Mouse (Mus musculus) ES-Bruce4 (cell line): ENCODE measurements at regions not wholly inside any gene's neighbourhood (a gene's known extent, or its start where the extent isn't known, plus 50 kb on each side); places are given as distances from the start of the nearest gene placed in this dataset.

Experiments
- H3K27ac ChIP-seq: 2 replicates; pipeline ENCODE4 v1.5.1; 2012; ENCODE audit warnings: low read length, inconsistent platforms; ENCODE audit not compliant: insufficient read depth
- H3K27me3 ChIP-seq: 2 replicates; pipeline ENCODE4 v1.6.1; 2012; ENCODE audit warnings: mild to moderate bottlenecking, low read length, inconsistent platforms; ENCODE audit not compliant: control insufficient read depth, poor library complexity, insufficient read depth, severe bottlenecking
- H3K36me3 ChIP-seq: 2 replicates; pipeline ENCODE4 v1.6.1; 2012; ENCODE audit warnings: inconsistent platforms, mild to moderate bottlenecking, low read length, moderate library complexity; ENCODE audit not compliant: control insufficient read depth, poor library complexity, insufficient read depth, severe bottlenecking
- H3K4me1 ChIP-seq: one replicate; pipeline ENCODE4 v1.8.1; 2011; ENCODE audit warnings: low read length; ENCODE audit not compliant: control insufficient read depth, insufficient read depth
- H3K4me3 ChIP-seq: 2 replicates; pipeline ENCODE4 v1.5.1; 2011; ENCODE audit warnings: low read depth, mild to moderate bottlenecking, low read length
- H3K9ac ChIP-seq: 2 replicates; pipeline ENCODE4 v1.6.1; 2012; ENCODE audit warnings: low read depth, mild to moderate bottlenecking, inconsistent platforms; ENCODE audit not compliant: poor library complexity, severe bottlenecking
- H3K9me3 ChIP-seq: replicated peaks from 2 replicates; pipeline ENCODE4 v1.6.1; 2012; ENCODE audit warnings: mild to moderate bottlenecking, low read length, inconsistent platforms; ENCODE audit not compliant: control insufficient read depth, poor library complexity, insufficient read depth, severe bottlenecking
- CTCF ChIP-seq: IDR thresholded peaks from one replicate; pipeline ENCODE4 v1.8.1; 2011; ENCODE audit warnings: low read depth, low read length
- EP300 ChIP-seq: IDR thresholded peaks from 2 replicates; pipeline ENCODE4 v1.6.1; 2011; ENCODE audit warnings: low read depth, low read length; ENCODE audit not compliant: insufficient read depth
- POLR2A ChIP-seq: IDR thresholded peaks from one replicate; pipeline ENCODE4 v1.8.1; 2011; ENCODE audit warnings: low read length; ENCODE audit not compliant: insufficient read depth

GRCm38 (mm10) chr9:32899801-32900200 is 263.8 kb downstream of the Ets1 start:
- TF ChIP-seq CTCF: no peak
- TF ChIP-seq EP300: no peak
- TF ChIP-seq POLR2A: no peak
- H3K27ac ChIP-seq: no peak overlapping the region
- no peak overlapping the region for H3K9ac ChIP-seq
- H3K4me1 ChIP-seq: no peaks in the 10 kb centered on the region
- no peaks in the 10 kb centered on the region for H3K36me3 ChIP-seq
- 0 out of 2 replicates have a peak, but pooled peaks cover 3% of the 10 kb centered on the region for H3K9me3 ChIP-seq
- H3K27me3 ChIP-seq: no peaks in the 10 kb centered on the region
- H3K4me3 ChIP-seq: no peak overlapping the region

- no peaks in the 10 kb centered on the region for H3K27me3 ChIP-seq
- no peak overlapping the region for H3K4me3 ChIP-seq
- H3K36me3 ChIP-seq: no peaks in the 10 kb centered on the region
- TF ChIP-seq POLR2A (no peak), CTCF (no peak), EP300 (no peak)
- H3K27ac ChIP-seq: no peak overlapping the region
- H3K9ac ChIP-seq: no peak overlapping the region
- 0 out of 2 replicates have a peak, but pooled peaks cover 3% of the 10 kb centered on the region for H3K9me3 ChIP-seq
- H3K4me1 ChIP-seq: no peaks in the 10 kb centered on the region
These were observed 265.3 kb downstream of the Ets1 start for GRCm38 (mm10) chr9:32901287-32901686.

GRCm38 (mm10) chr9:32906233-32906872 is 270.3 kb downstream of the Ets1 start:
- Histone ChIP-seq H3K4me3 (no peak overlapping the region), H3K27ac (no peak overlapping the region), H3K4me1 (no peaks in the 10 kb centered on the region), H3K9me3 (no peaks in the 10 kb centered on the region), H3K9ac (no peak overlapping the region), H3K36me3 (no peaks in the 10 kb centered on the region), H3K27me3 (no peaks in the 10 kb centered on the region)
- TF ChIP-seq CTCF (no peak), POLR2A (no peak), EP300 (no peak)

GRCm38 (mm10) chr9:32910641-32911040 is 274.6 kb downstream of the Ets1 start:
- Histone ChIP-seq H3K9ac (no peak overlapping the region), H3K36me3 (no peaks in the 10 kb centered on the region)
- no peak for TF ChIP-seq EP300
- no peak for TF ChIP-seq POLR2A
- TF ChIP-seq CTCF: no peak

DNA sequence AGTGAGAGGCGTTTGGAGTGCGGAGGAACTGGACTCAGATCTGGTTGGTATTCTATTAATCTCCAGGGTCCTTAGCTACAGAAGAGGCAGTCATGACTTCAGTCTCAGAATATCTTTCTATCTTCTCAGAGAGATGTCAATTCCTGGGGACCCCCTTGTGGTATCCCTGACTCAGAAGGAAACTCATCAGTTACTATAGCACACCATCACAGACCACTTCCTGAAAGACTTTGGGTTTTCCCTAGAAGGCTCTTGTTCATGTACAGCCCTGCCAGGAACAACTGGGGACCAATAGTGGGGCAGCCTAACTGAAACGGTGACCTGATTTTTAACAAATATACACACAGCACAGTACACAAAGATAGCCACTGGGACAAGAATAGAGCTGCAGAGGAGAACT is 279.6 kb downstream of the Ets1 start:
- no peaks in the 10 kb centered on the region for H3K36me3 ChIP-seq
- no peaks in the 10 kb centered on the region for H3K27me3 ChIP-seq
- no peak for TF ChIP-seq POLR2A
- no peak for TF ChIP-seq CTCF
- no peak for TF ChIP-seq EP300
- H3K9ac ChIP-seq: no peak overlapping the region
- H3K27ac ChIP-seq: no peak overlapping the region
- no peaks in the 10 kb centered on the region for H3K9me3 ChIP-seq
- no peaks in the 10 kb centered on the region for H3K4me1 ChIP-seq
- no peak overlapping the region for H3K4me3 ChIP-seq

More at GRCm38 (mm10) chr9:32910641-32911040, 274.6 kb downstream of the Ets1 start:
- Histone ChIP-seq H3K9me3 (no peaks in the 10 kb centered on the region), H3K4me3 (no peak overlapping the region), H3K27me3 (no peaks in the 10 kb centered on the region), H3K4me1 (no peaks in the 10 kb centered on the region), H3K27ac (no peak overlapping the region)

- Histone ChIP-seq H3K27ac (no peak overlapping the region), H3K27me3 (no peaks in the 10 kb centered on the region), H3K9ac (no peak overlapping the region), H3K4me3 (no peak overlapping the region), H3K4me1 (no peaks in the 10 kb centered on the region), H3K9me3 (no peaks in the 10 kb centered on the region), H3K36me3 (no peaks in the 10 kb centered on the region)
- no peak for TF ChIP-seq CTCF
- TF ChIP-seq POLR2A: no peak
- no peak for TF ChIP-seq EP300
These were observed 280.7 kb downstream of the Ets1 start for GRCm38 (mm10) chr9:32916731-32917130.
